ENCODE assay signal across 8 mouse cellular contexts in the genomic region with DNA sequence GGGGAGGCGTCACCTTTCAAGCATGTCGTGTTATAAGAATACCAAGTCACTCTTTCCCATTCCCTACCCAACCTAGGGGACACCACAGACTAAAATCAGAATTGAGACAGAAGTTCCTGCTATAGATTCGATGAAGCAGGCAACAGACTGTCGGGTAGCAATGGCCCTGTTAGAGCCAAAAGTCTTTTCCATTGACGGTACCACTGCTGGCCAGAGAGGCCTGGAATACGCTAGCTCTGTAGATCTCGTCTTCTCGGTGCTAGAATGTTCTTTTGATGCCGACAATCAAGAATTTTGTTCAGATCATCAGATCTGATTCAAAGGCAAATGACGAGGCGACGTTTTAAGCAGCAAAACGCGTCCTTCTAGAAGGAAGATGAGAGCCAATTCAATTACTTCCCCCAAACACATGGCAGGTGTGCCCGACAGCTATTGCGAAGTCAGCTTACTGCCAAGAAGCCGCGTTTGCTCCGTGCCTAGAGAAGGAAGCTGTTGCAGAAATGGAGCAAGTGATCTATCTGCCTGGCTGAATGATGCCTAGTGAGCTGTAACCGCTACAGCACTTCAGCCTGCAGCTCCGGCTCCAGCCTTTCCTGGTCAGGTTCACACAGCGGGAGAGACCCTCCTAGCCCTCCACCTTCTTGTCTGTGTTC.
DNase-seq lines count a peak whose midpoint lies in the region; TF ChIP-seq lines count a peak whose summit lies in the region.
"Had no signal": no experiment of that assay in that cellular context is flagged by ENCODE, and none has a peak within 500 bp of the region (broad histone marks: within the 10 kb centered on the region; RNA-seq: fewer than 3 reads in every experiment).

No protein-coding gene starts in this region.

- no peak for TF ChIP-seq CTCF in brain, embryonic 14.5 days (IDR thresholded peaks at IDR 0.05; ENCODE audit: borderline replicate concordance, extremely low read depth, insufficient read depth, insufficient read length)

- peak; percentile 76 for DNase-seq in brain, embryonic 14.5 days (ENCODE audit: low read depth)
- DNase-seq in cerebellum, adult 11-12 months: peak; percentile 22
- peak; percentile 8 to 18 for DNase-seq in frontal cortex, postnatal 25 days (ENCODE audit: low spot score in 2 of 2)
- DNase-seq in left cerebral cortex, postnatal 10 days (ENCODE audit: extremely low spot score in 1 of 2, low spot score in 2 of 2): peak; percentile 25 to 45
- no peak for DNase-seq in spleen, postnatal 10 days (ENCODE audit: low spot score in 2 of 2)
- DNase-seq in gastrocnemius, postnatal 4 days (ENCODE audit: low spot score in 2 of 2): no peak
- DNase-seq in heart, postnatal 25 days (ENCODE audit: low spot score): no peak
- DNase-seq: kidney, postnatal 25 days had no signal

- TF ChIP-seq POLR2A in brain, embryonic 14.5 days (IDR thresholded peaks at IDR 0.05; ENCODE audit: borderline replicate concordance, extremely low read depth, insufficient read depth, insufficient read length, poor library complexity, severe bottlenecking): no peak

- intact Hi-C loops in left cerebral cortex, postnatal 10 days (cut with DNase I): no loop called here
- intact Hi-C loops in heart, postnatal 25 days (cut with DNase I): no loop called here

Comparison
In these comparisons a context has a peak if more than half of its experiments do, and no peak if none do; other contexts are left out.
1. DNase-seq: peak in brain, embryonic 14.5 days (single experiment), cerebellum, adult 11-12 months (single experiment), frontal cortex, postnatal 25 days (2 of 2) and left cerebral cortex, postnatal 10 days (2 of 2); none in spleen, postnatal 10 days (0 of 2), gastrocnemius, postnatal 4 days (0 of 2) and heart, postnatal 25 days (single experiment).